Mouse (Mus musculus) midbrain, embryonic 14.5 days (tissue): Measurements from ENCODE around the gene Fbxw7. TPM values are rescaled to one million over a fixed set of nuclear protein-coding genes. Genes with fewer than 3 reads are reported as not detected.

Source experiments
- ATAC-seq: fragments of 200-750 bp; cut with Nextera tagmentation; 2 replicates; pipeline ENCODE4 v1.8.0; 2017; ENCODE audit warnings: moderate number of reproducible peaks, moderate library complexity; ENCODE audit not compliant: low FRiP score, low TSS enrichment
- DNase-seq: peaks from one replicate; pipeline ENCODE4 v3.0.0-alpha.2; 2015
- H3K27ac ChIP-seq: fragments of 300-500 bp; sonication (generic); replicated peaks from 2 replicates; pipeline ENCODE4 v1.5.1; 2014; ENCODE audit warnings: mild to moderate bottlenecking, low read depth, low read length, moderate library complexity
- H3K27me3 ChIP-seq: fragments of 300-500 bp; sonication (generic); 2 replicates; pipeline ENCODE4 v1.6.1; 2014; ENCODE audit warnings: low read length, control low read depth, mixed read lengths; ENCODE audit not compliant: control insufficient read depth, insufficient read depth
- H3K36me3 ChIP-seq: fragments of 300-500 bp; sonication (generic); 2 replicates; pipeline ENCODE4 v1.6.1; 2014; ENCODE audit warnings: low read length, control low read depth; ENCODE audit not compliant: control insufficient read depth, insufficient read depth
- H3K4me1 ChIP-seq: fragments of 300-500 bp; sonication (generic); 2 replicates; pipeline ENCODE4 v1.6.1; 2014; ENCODE audit warnings: mild to moderate bottlenecking, antibody characterized with exemption, low read length, control low read depth; ENCODE audit not compliant: control insufficient read depth, insufficient read depth
- H3K4me2 ChIP-seq: fragments of 300-500 bp; sonication (generic); 2 replicates; pipeline ENCODE4 v1.6.1; 2014; ENCODE audit warnings: mild to moderate bottlenecking, low read length, moderate library complexity
- H3K4me3 ChIP-seq: fragments of 300-500 bp; sonication (generic); replicated peaks from 2 replicates; pipeline ENCODE4 v1.5.1; 2014; ENCODE audit warnings: low read depth, low read length
- H3K9ac ChIP-seq: fragments of 300-500 bp; sonication (generic); replicated peaks from 2 replicates; pipeline ENCODE4 v1.6.1; 2014; ENCODE audit warnings: mild to moderate bottlenecking, low read length, moderate library complexity
- H3K9me3 ChIP-seq: fragments of 300-500 bp; sonication (generic); 2 replicates; pipeline ENCODE4 v1.6.1; 2016; ENCODE audit warnings: low read length, control low read depth, mixed read lengths; ENCODE audit not compliant: control insufficient read depth
- WGBS: fragments of 180-500 bp; shearing (Covaris S2); extraction: QIAGEN DNeasy Blood & Tissue Kit; methylation state at CpG from one replicate; pipeline ENCODE4 v1.1.7; 2014; 5-methylcytosine and 5-hydroxymethylcytosine counted together
- polyA plus RNA-seq: library from polyadenylated mRNA; unstranded; fragments of >200 nt; fragmentation: Nextera tagmentation; extraction: Ambion mirVana; gene quantifications from 2 replicates; pipeline ENCODE4 v1.2.1, GENCODE M21; 2014

Fbxw7 gene
- polyA plus RNA-seq, 1 experiment from 2014 or later = 24.7 TPM

DNA sequence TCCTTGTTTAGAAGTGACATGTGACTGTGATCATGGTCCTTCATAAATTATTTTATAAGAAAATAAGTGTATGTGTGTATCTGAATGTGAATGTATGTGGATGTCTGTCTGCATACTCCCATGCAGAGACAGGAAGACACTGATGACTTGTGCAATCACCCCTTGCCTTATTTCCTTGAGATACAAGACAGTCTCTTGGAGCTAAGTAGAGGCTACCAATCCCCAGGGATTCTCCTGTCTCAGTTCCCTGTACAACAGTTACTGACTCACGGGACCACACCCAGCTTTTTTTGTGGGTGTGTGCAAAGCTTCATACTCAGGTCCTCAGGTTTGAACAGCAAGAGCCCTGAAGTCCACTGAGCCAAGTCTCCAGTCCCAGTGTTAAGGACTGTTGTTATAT lies 108.2 kb downstream of the Fbxw7 start:
- Histone ChIP-seq H3K4me2 (no peak overlapping the region), H3K27me3 (no peaks in the 10 kb centered on the region), H3K9ac (no peak overlapping the region), H3K4me3 (no peak overlapping the region), H3K9me3 (no peaks in the 10 kb centered on the region), H3K27ac (no peak overlapping the region), H3K36me3 (no peaks in the 10 kb centered on the region), H3K4me1 (no peaks in the 10 kb centered on the region)
- WGBS = 87% methylated on average over 1 of the region's 1 CpGs
- no peak for DNase-seq
- ATAC-seq = no peak

DNA sequence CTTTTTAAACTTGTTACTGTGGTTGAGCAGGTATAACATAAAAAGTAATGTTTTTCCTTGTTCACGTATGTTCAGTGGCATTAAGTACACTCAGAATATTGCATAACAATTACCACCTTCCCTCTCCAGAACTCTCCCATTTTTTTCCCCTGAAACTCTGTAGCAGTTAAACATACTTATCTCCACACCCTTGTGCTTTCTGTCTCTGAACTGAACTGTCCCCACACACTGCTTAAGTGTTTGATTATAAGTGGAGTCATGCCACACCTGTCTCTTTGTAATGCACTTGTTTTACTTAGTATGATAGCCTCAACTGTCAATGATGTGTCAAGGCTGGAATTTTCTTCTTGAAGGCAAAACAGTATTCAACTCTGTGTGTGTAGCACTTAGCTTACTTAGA lies 108.6 kb downstream of the Fbxw7 start:
- Histone ChIP-seq H3K36me3 (no peaks in the 10 kb centered on the region), H3K4me3 (no peak overlapping the region), H3K27ac (no peak overlapping the region), H3K9me3 (no peaks in the 10 kb centered on the region), H3K4me2 (no peak overlapping the region), H3K27me3 (no peaks in the 10 kb centered on the region), H3K9ac (no peak overlapping the region), H3K4me1 (no peaks in the 10 kb centered on the region)
- DNase-seq (no peak), ATAC-seq (no peak)
- WGBS = 96% methylated on average over 1 of the region's 1 CpGs

DNA sequence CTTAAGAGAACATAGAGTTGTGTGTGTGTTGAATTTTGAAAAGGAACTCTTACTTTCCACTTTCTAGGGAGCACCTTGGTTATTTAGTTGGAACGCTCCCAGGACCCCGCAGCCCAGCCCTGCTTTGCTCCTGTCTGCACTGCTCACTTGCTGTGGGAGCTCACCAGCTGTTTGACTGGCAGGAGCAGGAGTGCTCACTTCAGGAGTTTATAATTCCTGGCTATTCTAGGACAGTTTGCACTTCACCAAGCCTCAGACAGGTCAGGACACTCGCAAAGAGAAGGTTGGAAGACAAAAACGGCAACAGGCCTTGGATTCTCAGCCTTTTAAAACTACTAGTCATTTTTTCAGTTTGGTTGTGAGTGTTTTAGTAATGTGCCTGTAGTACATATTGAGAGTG lies 110.2 kb downstream of the Fbxw7 start:
- Histone ChIP-seq H3K4me3 (no peak overlapping the region), H3K9me3 (no peaks in the 10 kb centered on the region), H3K36me3 (no peaks in the 10 kb centered on the region), H3K4me2 (no peak overlapping the region), H3K9ac (no peak overlapping the region), H3K27me3 (no peaks in the 10 kb centered on the region), H3K27ac (no peak overlapping the region), H3K4me1 (no peaks in the 10 kb centered on the region)
- 81% methylated on average over 4 of the region's 4 CpGs for WGBS
- no peak for DNase-seq
- ATAC-seq = no peak

DNA sequence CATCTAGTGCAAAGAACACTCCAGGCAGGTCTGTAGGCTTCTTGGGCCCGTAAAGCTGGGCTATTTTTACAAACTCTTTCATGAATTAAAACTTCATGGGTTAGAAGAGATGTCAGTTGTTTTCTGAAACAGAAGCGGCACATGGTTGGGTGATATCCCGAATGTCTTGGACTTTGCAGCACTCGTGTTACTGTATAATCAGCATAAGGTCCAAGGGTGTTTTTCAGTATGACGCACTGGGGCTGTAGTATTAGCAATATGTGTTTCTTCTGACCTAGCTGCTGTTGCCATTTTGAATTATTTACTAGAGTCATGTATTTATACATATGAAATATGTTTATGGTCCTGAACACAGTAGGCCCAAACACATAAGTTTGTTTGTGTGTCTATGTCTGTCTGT lies 111.1 kb downstream of the Fbxw7 start:
- no peak for ATAC-seq
- no peak overlapping the region for H3K27ac ChIP-seq
- H3K9me3 ChIP-seq = no peaks in the 10 kb centered on the region
- H3K4me2 ChIP-seq = no peak overlapping the region
- no peaks in the 10 kb centered on the region for H3K36me3 ChIP-seq
- no peak overlapping the region for H3K4me3 ChIP-seq
- H3K4me1 ChIP-seq = no peaks in the 10 kb centered on the region
- H3K27me3 ChIP-seq = no peaks in the 10 kb centered on the region
- 92% methylated on average over 5 of the region's 5 CpGs for WGBS
- no peak for DNase-seq
- H3K9ac ChIP-seq = no peak overlapping the region

DNA sequence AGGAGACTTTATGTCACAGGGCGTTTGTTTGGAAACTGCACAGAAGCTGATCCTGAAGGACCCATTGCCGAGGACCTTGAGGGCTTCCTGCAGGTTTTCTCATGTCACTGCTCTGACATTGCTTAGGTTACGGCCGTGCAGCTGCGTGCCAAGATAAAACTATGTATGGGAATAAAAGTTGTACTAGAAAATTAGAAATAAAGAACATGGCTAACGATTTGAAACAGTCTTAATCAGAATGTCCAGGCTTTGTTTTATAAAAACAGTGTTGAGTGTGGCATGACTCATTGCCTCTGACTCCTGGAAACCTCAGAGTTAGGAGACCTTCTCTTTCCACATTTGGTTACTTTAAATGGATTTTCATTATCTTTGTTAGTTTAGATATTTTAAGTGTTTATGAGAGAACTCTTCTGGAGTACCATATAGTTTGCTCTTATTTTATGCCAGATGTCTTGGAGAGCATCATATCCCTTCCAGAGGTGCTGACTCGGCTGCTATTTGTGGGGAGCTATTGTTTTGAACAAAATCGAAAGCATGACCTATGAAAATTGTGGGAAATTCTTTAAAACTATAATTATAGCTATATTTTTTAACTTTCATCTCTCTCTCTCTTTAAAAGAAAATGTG lies 112.2 kb downstream of the Fbxw7 start:
- no peak overlapping the region for H3K4me3 ChIP-seq
- no peak overlapping the region for H3K9ac ChIP-seq

DNA sequence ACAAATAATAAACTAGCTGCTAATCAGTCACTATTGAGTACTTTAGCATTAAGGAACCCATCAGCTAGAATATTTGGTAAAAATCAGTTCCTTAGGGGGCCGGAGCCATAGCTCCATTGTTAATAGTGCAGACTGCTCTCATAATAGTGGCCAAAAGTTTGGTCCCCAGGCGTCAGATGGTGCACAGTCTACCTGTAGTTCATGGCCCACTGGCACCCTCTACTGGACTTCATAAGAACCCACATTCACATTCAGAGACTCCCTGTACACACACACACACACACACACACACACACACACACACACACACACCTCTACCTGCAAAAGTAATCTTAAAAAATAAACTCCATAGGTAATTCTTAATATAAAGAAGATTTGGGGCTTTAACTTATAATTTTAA lies 112.8 kb downstream of the Fbxw7 start:
- 91% methylated on average over 2 of the region's 2 CpGs for WGBS
- H3K4me3 ChIP-seq = no peak overlapping the region

More for the DNA sequence above, 112.2 kb downstream of the Fbxw7 start:
- Histone ChIP-seq H3K4me1 (no peaks in the 10 kb centered on the region), H3K9me3 (no peaks in the 10 kb centered on the region), H3K36me3 (no peaks in the 10 kb centered on the region), H3K27ac (no peak overlapping the region), H3K4me2 (no peak overlapping the region), H3K27me3 (no peaks in the 10 kb centered on the region)
- DNase-seq (no peak), ATAC-seq (no peak)
- 90% methylated on average over 8 of the region's 8 CpGs for WGBS

DNA sequence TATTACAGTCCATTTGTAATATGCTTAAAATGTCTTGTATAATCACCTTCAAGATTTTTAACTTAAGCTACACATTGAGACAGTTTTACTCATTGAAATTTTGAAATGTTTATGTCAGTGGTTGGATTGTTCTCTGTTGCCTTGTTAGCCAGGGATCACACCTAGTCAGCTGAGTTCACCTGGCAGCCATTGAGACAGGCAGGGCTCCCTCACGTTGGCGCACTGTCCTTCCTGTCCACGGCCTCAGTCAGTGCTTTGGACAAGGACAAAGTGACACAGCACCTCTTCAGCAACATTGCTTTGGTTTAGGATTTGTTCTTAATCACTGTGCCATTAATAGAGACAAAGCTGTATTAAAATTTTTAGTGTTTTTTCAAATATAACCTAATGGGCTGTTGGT lies 114.1 kb downstream of the Fbxw7 start:
- WGBS = 95% methylated on average over 3 of the region's 3 CpGs
- Histone ChIP-seq H3K9me3 (no peaks in the 10 kb centered on the region), H3K36me3 (no peaks in the 10 kb centered on the region), H3K27ac (no peak overlapping the region), H3K4me2 (no peak overlapping the region), H3K27me3 (no peaks in the 10 kb centered on the region), H3K4me3 (no peak overlapping the region), H3K4me1 (no peaks in the 10 kb centered on the region), H3K9ac (no peak overlapping the region)
- DNase-seq = no peak
- no peak for ATAC-seq

More for the DNA sequence above, 112.8 kb downstream of the Fbxw7 start:
- Histone ChIP-seq H3K36me3 (no peaks in the 10 kb centered on the region), H3K4me1 (no peaks in the 10 kb centered on the region), H3K9ac (no peak overlapping the region), H3K9me3 (no peaks in the 10 kb centered on the region), H3K27ac (no peak overlapping the region), H3K4me2 (no peak overlapping the region), H3K27me3 (no peaks in the 10 kb centered on the region)
- DNase-seq (no peak), ATAC-seq (no peak)

DNA sequence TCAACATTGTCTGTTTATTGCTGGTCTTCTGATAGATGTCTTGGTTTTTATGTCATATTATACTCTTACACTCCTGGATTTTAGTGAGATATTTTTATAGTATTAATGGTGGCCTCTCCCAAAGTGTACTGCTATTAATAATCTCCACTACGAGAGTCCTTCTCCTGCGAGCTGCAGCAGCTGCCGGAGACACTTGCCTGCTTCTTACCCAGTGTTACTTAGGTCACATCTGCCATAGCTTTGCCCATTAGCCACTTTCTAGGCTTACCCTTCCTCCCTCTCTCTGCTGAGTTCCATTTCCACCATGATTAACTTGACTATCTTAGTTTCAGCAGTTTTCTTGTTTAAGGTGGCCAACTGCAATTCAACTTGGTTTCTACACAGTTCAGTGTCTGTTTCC lies 115.6 kb downstream of the Fbxw7 start:
- Histone ChIP-seq H3K27me3 (no peaks in the 10 kb centered on the region), H3K27ac (no peak overlapping the region), H3K4me2 (no peak overlapping the region), H3K9me3 (no peaks in the 10 kb centered on the region), H3K36me3 (no peaks in the 10 kb centered on the region), H3K4me1 (no peaks in the 10 kb centered on the region), H3K4me3 (no peak overlapping the region), H3K9ac (no peak overlapping the region)
- ATAC-seq (no peak), DNase-seq (no peak)
- 92% methylated on average over 3 of the region's 3 CpGs for WGBS

DNA sequence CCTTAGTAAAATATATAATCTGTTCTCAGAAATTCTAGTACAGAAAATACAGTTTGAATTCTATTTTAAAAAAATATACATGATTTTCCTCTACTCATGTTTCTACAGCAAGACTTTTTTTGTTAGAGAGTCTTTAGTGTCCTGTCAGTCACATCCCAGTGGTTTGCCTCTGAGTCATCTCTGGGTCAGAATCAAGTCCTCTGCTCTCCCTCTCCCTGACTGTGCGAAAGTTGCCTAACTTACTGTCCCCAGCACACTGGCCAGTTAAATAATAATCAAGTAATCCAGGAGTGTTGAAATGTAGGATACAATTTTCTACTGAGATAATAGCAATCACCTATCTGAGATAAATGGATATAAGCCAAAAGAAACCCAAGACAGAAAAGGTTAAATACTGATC lies 120.7 kb downstream of the Fbxw7 start:
- Histone ChIP-seq H3K36me3 (no peaks in the 10 kb centered on the region), H3K4me3 (no peak overlapping the region), H3K9ac (no peak overlapping the region), H3K4me1 (peaks cover 13% of the 10 kb centered on the region), H3K27ac (no peak overlapping the region), H3K27me3 (no peaks in the 10 kb centered on the region), H3K4me2 (no peak overlapping the region), H3K9me3 (no peaks in the 10 kb centered on the region)
- DNase-seq (no peak), ATAC-seq (no peak)
- 67% methylated on average over 1 of the region's 1 CpGs for WGBS
